Mouse (Mus musculus) CD4-positive, CD25-positive, alpha-beta regulatory T cell, adult 4 months (primary cell): ENCODE measurements around the gene Clip2. TPM values are rescaled to one million over a fixed set of nuclear protein-coding genes. Genes with fewer than 3 reads are reported as not detected.
A peak's percentile ranks its signal among the peaks of the same experiment; 100 is the strongest.
"Not testable (repeated sequence)": the region's sequence is repeated elsewhere in the genome, so short reads cannot be mapped to it uniquely, and the experiment has no call there.

Experiments used
- ATAC-seq: one replicate; pipeline ENCODE4 v1.8.0; 2017
- polyA plus RNA-seq, 2 experiments: library from polyadenylated mRNA; unstranded; fragments of 100-300 nt; shearing (Covaris generic); gene quantifications; one replicate each; pipeline ENCODE4 v1.2.1; 2017

Clip2 gene
- polyA plus RNA-seq, 2 experiments from 2014 or later, result 0.52 to 0.54 TPM

DNA sequence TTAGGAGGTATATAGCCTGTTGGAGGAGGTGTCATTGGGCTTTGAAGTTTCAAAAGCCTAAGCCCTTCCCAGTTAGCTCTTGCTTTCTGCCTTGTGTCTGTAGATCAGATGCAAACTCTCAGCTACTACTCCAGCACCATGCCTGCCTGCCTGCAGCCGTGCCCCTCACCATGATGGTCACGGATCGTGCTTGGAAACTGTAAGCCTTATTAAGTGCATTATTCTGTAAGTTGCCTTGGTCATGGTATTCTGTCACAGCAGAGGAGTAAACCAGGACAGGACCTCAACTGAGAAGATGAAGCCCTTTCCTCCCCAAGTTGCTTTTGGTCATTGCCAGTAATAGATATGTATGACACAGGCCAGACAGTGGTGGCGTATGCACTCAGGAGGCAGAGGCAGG is 63.6 kb downstream of the Clip2 start:
- no peak for ATAC-seq

DNA sequence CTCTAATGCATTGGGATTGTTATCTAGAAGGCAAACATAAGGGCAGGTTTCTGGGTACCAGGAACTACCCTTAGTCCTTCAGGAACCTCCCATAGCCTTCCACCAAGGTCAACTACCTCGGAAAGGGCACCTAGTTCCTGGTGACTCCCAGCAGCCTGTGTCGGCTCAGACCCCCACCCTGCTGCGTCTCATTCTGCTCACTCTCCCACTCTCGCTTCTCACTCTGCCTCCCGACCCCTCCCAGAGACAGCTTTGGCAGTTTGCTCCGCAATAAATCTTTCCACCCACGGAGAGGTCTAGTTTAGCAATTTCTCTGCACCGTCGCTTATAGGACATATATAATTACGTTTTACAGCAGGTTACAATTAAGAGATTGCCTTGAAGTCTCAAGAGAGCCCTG is 64.2 kb downstream of the Clip2 start:
- no peak for ATAC-seq

DNA sequence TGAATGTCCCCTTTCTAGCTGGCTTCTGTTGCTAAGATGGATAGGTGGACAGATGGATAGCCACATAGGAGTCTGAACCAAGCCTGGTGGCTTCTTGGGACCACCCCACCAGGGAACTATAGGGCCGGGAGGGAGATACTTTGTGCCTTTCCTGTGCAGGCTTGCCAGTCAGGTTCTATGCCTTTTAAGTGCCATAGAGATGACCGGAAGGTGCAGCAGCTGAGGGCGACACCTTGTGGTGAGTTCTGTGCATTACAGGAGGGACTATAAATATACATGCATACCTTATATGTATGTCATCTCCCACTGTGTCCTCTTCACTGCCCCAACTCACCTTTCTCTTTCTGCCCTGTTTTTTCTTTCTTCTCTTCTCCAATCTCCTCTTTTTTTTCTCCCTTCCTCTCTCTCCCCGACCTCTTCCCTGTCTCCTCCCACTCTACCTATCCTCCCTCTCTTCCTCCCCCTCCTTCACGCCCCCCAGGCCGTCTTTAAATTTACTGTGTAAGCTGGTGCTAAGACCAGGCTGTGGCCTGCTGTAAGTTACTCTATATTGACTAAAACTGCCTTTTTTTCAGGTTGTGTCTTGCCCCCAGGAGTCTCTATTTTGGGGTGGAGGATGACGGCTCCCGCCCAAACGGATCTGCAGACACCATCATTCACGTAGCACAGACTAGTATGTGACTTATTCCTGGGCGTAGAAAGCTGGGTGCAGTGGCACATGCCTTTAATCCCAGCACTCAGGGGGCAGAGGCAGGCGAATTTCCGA is 66.2 kb downstream of the Clip2 start:
- peak; percentile 77 for ATAC-seq

DNA sequence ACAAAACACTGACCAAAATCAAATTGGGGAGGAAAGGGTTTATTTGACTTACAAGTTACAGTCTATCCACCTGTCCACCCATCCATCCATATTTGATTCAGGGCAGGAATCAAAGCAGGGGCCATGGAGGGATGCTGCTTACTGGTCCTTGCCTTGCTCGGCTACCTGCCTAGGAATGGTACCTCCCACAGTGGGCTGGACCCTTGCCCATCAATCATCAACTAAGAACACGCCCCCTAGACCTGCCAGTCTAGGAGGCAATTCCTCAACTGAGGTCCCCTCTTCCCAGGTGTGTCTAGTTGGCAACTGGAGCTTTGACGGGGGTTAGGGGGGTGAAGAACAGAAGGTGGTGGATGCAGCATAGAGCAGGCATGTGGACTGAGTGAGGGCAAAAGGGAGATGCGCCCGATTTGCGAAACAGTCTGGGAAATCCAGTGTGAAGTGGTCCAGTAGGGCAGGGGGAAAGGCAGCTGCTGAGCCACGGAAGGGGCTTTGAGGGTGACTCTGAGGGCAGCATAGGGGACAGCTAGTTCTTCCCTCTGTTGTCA is 67.0 kb downstream of the Clip2 start:
- ATAC-seq, result no peak

DNA sequence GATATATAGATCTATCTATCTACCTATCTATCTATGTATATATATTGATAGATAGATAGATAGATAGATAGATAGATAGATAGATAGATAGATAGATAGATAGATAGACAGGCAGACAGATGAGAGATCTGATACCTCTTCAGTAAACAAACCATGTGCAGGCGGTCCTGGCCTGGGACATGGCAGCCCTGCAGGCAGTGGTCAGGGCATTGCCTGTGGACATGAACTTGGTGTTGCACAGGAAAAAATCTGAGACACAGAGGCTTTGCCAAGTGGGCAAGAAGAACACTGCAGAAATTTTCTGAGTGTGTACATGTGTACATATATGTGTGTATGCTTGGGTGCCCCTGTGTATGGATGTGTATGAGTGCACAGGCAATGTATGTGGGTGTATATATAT is 68.9 kb downstream of the Clip2 start:
- no peak for ATAC-seq

DNA sequence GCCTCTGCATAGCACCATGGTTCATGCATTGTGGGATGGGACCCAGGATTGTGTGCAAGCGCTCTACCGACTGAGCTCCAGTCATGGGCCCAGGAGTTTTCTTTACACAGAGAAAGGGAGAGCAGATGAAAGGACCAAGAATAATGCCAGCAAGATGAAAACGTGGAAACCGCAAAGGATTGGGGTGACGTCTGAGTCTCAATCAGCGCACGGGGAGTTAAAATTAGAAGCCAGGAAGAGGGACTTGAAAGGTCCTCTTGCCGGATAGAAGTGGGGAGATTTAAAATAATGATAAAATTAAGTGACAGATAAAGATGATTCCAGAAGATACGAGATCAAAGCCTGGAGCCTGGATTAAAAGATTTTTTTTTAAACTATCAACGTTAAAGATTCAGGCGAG is 69.9 kb downstream of the Clip2 start:
- ATAC-seq, result peak; percentile 52

DNA sequence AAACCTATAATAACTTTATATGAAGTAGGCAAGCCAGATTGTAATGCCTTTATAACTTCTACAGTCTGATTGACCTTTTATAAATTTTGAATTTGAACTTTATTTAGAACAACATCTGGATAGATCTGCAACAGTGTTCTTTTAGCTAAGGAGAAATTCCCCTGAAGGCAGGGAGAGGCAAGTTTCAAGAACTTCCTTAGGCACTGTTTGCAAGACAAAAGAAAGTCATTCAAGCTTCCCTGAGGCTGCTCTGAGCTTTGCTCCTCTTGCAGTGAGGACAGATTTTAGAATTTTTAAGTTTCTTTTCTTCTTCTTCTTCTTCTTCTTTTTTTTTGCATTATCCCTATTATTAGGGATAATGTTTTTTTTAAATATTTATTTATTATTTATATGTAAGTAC is 73.3 kb downstream of the Clip2 start:
- ATAC-seq, result not testable (repeated sequence)

DNA sequence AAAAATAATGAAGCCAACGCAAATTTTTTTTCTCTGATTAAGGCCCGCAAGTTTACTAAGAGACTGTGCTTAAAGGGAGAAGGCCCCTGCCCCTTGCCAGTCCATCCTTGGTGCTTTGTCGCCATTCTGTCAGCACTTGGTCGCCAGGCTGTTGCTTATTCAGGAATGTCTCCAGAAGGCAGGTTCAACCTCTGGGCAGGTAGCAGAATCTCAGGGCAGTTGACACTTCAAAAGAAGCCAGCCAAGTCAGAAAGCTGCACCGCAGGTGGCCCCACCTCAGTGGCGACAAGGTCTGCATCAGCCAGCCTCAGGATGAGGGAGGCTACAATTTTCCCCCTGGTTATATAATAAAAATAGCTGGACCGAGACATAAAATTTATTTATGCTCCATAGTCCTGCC is 76.5 kb downstream of the Clip2 start:
- not testable (repeated sequence) for ATAC-seq

DNA sequence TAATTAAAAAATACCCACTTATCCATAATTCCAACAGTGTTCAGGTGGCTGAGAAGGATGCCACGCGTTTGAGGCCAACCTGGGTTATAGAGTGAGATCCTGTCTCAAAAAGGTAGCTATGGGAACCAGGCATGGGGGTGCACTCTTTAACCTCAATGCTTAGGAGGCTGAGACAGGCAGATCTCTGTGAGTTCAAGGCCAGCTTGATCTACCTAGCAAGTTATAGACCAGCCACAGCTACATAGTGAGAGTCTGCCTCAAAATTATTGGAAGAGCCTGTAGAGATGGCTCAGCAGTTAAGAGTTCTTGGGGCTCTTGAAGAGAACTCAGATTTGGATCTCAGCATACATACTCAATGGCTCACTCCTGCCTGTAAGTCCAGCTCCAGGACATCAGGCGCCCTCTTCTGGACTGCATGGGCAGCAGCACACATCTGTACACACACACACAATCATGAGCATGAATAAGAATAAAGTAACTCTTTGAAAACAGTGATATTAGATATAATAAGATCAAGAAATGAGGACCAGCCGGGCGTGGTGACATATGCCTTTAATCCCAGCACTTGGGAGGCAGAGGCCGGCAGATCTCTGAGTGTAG is 77.1 kb downstream of the Clip2 start:
- no peak for ATAC-seq

DNA sequence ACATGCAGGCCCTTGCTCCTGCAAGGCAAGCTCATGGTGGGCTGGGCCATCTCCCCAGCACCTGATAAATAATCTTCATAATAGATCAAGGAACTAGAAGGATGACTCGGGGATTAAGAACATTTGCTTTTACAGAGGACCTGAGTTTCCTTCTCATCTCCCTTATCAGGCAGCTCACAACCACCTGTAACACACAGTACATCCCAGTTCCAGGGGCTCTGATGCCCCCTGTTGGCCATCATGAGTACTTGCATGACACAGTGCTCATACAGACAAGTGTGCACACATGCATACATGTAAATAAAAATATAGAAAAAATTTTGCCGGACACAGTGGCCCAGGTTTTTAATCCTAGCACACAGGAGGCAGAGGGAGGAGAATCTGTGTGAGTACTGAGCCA is 78.3 kb downstream of the Clip2 start:
- ATAC-seq, result no peak

DNA sequence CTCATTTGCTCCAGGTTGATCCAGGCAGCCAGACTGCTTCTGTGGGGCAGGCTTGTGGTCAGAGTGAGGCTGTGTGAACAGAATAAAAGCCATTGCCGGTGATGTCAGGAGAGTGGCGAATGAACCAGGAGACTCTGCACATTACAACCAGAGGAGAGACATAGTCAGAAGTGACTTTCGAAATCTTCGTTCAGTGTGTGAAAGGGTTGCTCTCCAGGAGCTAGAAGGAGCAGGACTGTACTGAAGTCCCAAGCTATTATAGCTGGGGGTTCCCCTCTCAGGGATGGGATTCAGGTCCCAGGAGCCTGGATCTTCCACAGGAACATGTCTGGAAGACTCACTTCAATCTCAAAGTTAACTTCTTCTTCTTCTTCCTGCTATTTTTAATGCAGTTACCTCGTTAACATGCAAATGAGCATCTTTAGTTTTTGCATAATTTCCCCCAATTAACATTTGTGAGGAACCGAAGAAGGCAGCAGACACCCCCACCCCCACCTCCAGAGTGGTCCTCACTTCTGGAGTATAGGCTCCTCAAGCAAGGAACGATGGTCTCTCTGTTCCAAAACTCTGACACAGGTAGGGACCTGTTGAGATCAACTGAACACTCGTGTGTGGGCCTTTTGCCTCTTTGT is 81.6 kb downstream of the Clip2 start:
- ATAC-seq, result no peak

DNA sequence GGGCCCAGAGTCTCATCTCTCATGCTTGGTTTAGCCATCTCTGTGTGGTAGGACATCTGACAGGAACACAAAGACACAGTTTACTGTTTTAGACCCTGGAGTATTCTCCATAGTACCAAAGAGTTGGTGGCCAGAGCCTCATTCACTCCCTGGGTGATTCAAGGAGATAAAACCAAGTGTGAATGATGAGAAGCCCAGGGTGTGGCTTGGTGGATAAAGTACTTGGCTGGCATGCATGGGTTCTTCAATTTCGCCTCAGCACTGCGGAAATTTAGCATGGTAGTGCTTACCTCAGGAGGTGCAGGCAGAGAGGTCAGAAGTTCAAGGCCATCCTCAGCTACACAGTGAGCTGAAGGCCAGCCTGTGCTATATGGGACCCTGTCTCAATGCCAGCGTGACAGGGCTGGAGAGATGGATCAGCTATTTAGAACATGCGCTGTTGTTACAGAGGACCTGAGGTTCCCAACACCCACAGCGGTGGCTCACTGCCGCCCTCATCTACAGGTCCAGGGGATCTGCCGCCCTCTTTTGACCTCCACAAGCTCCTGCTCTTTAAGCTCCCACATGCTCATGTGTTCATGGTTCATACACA is 82.6 kb downstream of the Clip2 start:
- no peak for ATAC-seq

DNA sequence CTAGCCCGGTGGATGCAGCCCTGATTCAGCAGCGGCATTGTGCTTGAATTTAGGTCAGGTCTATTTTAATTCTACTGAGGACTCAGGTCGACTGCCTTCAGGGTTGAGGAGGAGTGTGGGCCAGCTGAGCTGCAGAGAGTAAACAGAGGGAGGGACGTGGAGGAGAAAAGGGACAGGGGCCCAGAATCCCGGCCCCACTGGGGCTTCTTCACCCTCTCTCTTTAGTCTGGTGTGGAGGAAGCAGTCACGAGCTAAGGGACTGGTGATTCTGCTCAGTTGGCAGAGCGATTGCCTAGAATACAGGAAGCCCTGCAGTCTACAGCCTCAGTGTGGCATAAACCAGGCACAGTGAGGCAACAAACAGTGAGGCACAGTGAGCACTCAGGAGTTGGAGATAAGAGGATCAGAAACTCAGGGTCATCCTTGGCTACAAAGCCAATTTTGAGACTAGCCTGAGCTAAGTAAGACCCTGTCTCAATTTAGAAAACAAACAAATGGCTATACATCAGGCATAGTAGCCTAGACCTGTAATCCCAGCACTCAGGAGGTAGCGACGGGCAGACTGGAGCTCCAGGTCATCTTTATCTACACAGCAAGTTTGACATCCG is 84.0 kb downstream of the Clip2 start:
- ATAC-seq, result no peak

DNA sequence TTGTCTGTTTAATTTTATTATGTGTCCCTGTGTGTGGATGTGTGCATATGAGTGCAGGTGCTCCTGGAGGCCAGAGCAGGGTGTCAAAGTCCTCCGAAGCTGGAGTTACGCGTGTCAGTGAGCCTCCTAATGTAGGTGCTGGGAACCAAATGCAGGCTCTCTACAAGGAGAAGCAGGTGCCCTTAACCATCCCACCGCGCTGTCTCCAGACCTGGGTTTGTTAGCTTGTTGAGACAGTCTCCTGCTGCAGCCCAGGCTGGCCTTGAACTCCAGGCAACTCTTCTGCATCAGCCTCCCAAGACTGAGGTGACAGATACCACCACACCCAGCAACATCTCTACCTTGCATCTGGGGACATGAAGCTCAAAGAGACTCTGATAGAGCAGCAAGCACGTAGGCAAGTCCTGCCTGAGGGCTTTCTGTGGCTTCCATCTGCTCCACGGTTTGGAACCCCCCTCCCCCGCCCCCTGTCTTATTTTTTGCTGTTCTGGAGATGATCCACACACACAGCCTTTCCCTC is 85.1 kb downstream of the Clip2 start:
- no peak for ATAC-seq

DNA sequence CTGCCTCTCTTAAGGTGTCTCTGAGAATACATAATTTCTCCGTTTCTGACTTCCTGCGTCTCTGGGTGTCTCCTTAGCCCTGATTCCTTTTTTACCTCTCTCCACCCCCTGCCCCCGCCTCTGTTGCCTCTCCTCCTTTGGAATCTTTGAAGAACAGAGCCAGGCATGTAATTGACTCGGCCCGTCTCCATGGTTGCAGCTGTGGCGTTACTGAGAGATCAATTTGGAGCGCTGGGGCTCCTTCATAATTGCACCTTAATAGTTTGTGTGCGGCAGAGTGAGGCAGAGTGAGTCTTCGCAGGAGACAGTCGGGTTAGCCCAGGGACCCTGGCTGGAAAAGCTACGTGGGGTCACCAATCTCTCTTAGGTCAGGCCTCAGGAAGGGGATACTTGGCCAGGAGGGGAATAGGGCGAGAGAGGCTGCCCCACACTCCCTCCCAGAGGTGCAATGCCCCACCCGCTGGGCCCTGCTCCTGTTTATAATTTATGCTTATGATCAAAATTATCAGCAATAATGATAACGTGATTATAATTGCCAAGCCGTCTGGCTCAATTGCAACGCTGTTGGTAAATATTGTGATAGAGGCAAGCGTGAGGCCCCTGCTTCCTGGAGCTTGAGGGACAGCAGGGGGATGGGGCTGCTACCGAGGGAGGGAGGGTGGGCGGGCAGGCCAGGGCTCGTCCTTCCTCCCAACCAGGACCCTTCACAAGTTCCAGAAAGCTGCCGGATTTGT is 85.8 kb downstream of the Clip2 start:
- ATAC-seq, result no peak

DNA sequence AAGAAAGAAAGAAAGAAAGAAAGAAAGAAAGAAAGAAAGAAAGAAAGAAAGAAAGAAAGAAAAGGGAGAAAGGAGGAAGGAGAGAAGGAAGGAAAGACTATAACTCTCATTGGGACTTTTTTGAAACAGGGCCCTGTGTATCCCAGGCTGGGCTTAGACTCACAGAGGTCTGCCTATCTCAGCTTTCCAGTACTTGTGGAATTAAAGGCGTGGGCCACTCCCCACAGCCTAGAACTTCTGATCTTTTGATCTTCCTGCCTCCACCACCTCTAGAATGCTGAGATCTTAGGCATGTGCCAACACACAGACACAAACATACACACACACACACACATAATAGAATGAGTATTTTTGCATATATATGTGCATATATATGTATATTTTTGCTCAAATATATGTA is 87.0 kb downstream of the Clip2 start:
- ATAC-seq, result no peak

DNA sequence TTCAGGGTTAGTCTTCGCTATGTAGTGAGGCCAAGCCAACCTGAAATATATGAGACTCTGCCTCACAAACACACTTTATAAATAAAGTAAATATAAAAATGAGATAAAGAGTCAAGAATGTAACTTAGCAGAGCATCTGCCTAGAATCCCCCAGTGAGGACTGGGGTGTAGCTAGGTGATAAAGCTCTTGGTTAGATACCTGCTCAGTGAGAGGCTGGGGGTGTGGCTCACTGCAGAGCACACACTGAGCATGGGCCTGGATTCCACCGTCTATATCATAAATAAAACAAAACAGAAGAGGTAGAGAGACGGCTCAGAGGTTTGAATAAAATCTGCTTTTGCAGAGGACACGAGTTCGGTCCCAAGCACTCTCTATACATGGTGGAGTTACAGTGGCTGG is 88.0 kb downstream of the Clip2 start:
- ATAC-seq, result no peak

DNA sequence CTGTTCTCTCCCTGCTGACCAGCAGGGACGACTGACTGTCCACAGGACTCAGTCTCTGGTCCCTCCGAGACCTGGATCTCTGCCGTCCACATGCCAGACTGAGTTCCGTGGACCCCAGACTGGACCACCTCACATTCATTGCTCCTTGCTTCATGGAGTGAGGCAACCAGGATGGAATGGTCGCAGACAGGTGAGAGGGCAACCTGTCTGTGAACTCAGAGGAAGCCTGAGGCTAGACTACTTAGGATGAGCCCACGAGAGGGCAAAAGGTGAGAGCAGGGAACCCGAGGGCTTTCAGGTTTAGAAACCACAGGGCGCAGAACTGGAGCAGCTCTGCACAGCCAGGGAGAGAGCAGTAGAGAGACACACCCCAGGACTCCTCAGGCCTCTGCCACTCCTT is 89.5 kb downstream of the Clip2 start:
- no peak for ATAC-seq

DNA sequence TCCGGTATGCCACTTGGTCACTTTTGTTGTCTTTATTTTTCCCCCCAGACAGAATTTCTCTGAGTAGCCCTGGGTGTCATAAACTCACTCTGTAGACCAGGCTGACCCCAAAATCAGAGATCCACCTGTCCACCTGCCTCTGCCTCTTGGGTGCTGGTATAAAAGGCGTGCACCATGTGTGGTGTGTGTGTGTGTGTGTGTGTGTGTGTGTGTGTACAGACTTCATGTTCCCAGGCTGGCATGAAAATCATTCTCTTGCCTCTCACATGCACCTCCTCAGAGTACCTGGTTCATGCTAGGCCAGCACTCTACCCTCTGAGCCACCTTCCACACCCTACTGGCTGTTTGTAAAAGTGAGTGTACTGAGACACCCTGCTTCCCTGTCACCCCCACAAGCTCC is 89.9 kb downstream of the Clip2 start:
- no peak for ATAC-seq

DNA sequence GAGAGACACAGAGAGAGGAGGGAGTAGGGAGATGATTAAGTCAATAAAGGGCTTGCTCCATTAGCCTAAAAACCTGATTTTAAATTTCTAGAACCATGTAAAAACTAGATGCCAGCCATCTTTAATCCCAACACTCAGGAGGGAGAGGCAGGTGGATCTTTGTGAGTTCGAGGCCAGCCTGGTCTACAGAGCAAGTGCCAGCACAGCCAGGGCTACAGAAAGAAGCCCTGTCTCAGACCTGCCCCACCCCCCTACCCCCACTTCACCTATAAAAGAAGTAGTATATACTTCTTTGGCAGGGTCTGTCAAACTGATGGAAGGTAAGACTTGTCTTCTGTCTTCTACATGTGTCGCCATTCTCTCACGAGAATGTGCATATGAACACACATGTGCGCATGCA is 91.7 kb downstream of the Clip2 start:
- ATAC-seq, result no peak

DNA sequence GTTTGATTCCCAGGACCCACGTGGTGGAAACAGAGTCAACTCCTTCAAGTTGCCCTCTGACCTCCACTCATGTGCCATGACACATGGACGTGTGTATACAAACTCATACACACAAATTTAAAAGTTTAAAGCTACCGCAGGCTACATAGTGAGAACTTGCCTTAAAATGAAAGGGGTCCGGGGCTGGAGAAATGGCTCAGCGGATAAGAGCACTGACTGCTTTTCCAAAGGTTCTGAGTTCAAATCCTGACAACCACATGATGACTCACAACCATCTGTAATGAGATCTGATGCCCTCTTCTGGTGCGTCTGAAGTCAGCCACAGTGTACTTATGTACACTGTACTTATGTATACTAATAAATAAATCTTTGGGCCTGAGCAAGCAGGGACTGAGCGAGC is 93.1 kb downstream of the Clip2 start:
- ATAC-seq, result no peak

DNA sequence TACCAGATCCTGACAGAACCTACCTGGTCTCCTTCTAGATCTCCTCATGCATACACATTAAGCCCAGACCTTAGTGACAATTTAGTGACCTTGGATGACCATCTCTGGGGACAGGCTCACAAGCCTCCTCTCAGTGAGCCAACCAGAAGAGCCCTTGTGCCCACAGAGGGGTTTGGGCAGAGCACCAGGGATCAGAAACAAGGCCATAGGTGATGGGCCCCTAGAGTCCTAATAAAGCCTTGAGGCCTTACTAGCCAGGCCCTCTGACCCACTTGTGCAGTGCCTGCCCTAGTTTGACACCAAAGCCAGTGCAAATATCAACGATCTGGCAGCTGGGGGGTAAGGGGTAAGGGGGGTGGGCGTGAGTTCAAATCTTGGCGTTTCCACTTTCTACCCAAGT is 93.8 kb downstream of the Clip2 start:
- no peak for ATAC-seq
